15 mouse cellular contexts compared by ENCODE assay signal in the genomic region with DNA sequence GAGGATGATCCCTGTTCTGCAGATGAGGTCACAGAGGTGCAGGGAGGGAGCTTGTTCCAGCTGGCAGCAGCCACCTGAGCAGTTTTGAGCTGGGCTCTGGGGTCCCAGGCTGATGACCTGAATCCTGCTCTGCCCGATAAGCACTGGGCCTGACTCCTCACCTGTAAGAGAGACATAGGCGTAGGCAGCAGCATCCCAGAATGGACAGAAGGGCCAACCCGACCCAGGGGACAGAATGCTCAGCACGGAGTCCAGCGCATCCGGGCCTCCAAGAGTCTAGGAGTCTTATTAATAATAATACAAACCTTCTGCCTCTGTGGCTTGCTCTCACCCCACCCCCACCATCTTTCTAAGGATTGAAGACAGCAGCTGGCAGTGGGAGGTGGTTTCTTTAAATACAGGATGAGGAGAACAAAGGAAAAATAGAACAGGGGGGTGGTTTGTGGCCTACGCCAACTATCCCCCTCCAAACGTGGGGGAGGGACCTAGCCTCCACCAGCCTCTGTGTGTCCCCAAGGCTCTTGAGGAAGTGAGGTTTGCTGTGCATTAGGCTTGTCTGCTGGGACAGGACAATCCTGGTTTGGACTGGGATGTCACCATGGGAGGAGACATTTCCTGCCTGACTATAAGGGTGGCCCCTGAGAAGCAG. TPM values are rescaled to one million over a fixed set of nuclear protein-coding genes. Genes with fewer than 3 reads are reported as not detected.
DNase-seq lines count a peak whose midpoint lies in the region; ATAC-seq and TF ChIP-seq lines count a peak whose summit lies in the region.
"Had no signal": no experiment of that assay in that cellular context is flagged by ENCODE, and none has a peak within 500 bp of the region (broad histone marks: within the 10 kb centered on the region; RNA-seq: fewer than 3 reads in every experiment).

No protein-coding gene starts in this region.

- no peaks in the 10 kb centered on the region for H3K9me3 ChIP-seq in hindbrain, embryonic 12.5 days (replicated peaks)
- no peaks in the 10 kb centered on the region for H3K9me3 ChIP-seq in hindbrain, embryonic 14.5 days (ENCODE audit: control insufficient read depth, low read length)
- no peaks in the 10 kb centered on the region for H3K9me3 ChIP-seq in midbrain, embryonic 10.5 days (replicated peaks)
- no peaks in the 10 kb centered on the region for H3K9me3 ChIP-seq in midbrain, postnatal 0 days (ENCODE audit: low read length)
- H3K9me3 ChIP-seq in embryonic facial prominence, embryonic 13.5 days: no peaks in the 10 kb centered on the region
- no peaks in the 10 kb centered on the region for H3K9me3 ChIP-seq in midbrain, embryonic 14.5 days (ENCODE audit: control insufficient read depth, low read length)
- H3K9me3 ChIP-seq: liver, embryonic 13.5 days; neural tube, embryonic 12.5 days had no signal

- H3K36me3 ChIP-seq in hindbrain, embryonic 12.5 days: peaks cover 6% of the 10 kb centered on the region; the same call in 1 of the 2 replicates
- peaks cover 8% of the 10 kb centered on the region; the same call in 1 of the 2 replicates for H3K36me3 ChIP-seq in hindbrain, embryonic 14.5 days (replicated peaks; ENCODE audit: control insufficient read depth, insufficient read depth)
- peaks cover 4% of the 10 kb centered on the region; the same call in 1 of the 2 replicates for H3K36me3 ChIP-seq in midbrain, embryonic 10.5 days
- H3K36me3 ChIP-seq in midbrain, postnatal 0 days (ENCODE audit: insufficient read depth, low read length): peaks cover 6% of the 10 kb centered on the region; the same call in 1 of the 2 replicates
- H3K36me3 ChIP-seq in embryonic facial prominence, embryonic 13.5 days: peaks cover 5% of the 10 kb centered on the region
- H3K36me3 ChIP-seq in midbrain, embryonic 14.5 days (ENCODE audit: control insufficient read depth, insufficient read depth, low read length): peaks cover 1% of the 10 kb centered on the region; the same call in 1 of the 2 replicates
- H3K36me3 ChIP-seq: liver, embryonic 13.5 days; neural tube, embryonic 12.5 days had no signal

- WGBS in hindbrain, embryonic 12.5 days: 69% methylated on average over 8 of the region's 8 CpGs
- 54% methylated on average over 8 of the region's 8 CpGs for WGBS in hindbrain, embryonic 14.5 days
- WGBS in midbrain, embryonic 10.5 days: 84% methylated on average over 8 of the region's 8 CpGs
- WGBS in midbrain, postnatal 0 days: 52% methylated on average over 8 of the region's 8 CpGs
- WGBS in embryonic facial prominence, embryonic 13.5 days: 51% methylated on average over 8 of the region's 8 CpGs
- 61% methylated on average over 8 of the region's 8 CpGs for WGBS in midbrain, embryonic 14.5 days

- peaks cover 11% of the 10 kb centered on the region for H3K4me1 ChIP-seq in hindbrain, embryonic 12.5 days
- no peaks in the 10 kb centered on the region for H3K4me1 ChIP-seq in hindbrain, embryonic 14.5 days (replicated peaks; ENCODE audit: control insufficient read depth, insufficient read depth, low read length)
- peaks cover 21% of the 10 kb centered on the region for H3K4me1 ChIP-seq in midbrain, embryonic 10.5 days
- H3K4me1 ChIP-seq in midbrain, postnatal 0 days (ENCODE audit: insufficient read depth, low read length): no peaks in the 10 kb centered on the region
- H3K4me1 ChIP-seq in embryonic facial prominence, embryonic 13.5 days: peaks cover 12% of the 10 kb centered on the region
- peaks cover 6% of the 10 kb centered on the region; the same call in 1 of the 2 replicates for H3K4me1 ChIP-seq in midbrain, embryonic 14.5 days (ENCODE audit: control insufficient read depth, insufficient read depth, low read length)

- no peak for DNase-seq in hindbrain, embryonic 14.5 days (ENCODE audit: low spot score)
- no peak for DNase-seq in midbrain, embryonic 10.5 days (ENCODE audit: low spot score)
- no peak for DNase-seq in midbrain, postnatal 0 days (ENCODE audit: low spot score)
- DNase-seq in midbrain, embryonic 14.5 days: no peak
- DNase-seq in testis, postnatal 10 days (ENCODE audit: low spot score): no peak
- DNase-seq in cerebellum, postnatal 36 days: no peak
- DNase-seq: embryo, embryonic 11 days; kidney, postnatal 36 days; liver, embryonic 13.5 days; spleen, adult 18-20 months; thymus, adult 18-20 months had no signal

- no peaks in the 10 kb centered on the region for H3K27me3 ChIP-seq in hindbrain, embryonic 12.5 days
- no peaks in the 10 kb centered on the region for H3K27me3 ChIP-seq in hindbrain, embryonic 14.5 days (ENCODE audit: control insufficient read depth, insufficient read depth, low read length)
- no peaks in the 10 kb centered on the region for H3K27me3 ChIP-seq in midbrain, embryonic 10.5 days (ENCODE audit: low read depth, poor library complexity, severe bottlenecking)
- no peaks in the 10 kb centered on the region for H3K27me3 ChIP-seq in midbrain, postnatal 0 days (ENCODE audit: insufficient read depth, low read length)
- H3K27me3 ChIP-seq in embryonic facial prominence, embryonic 13.5 days: no peaks in the 10 kb centered on the region
- H3K27me3 ChIP-seq in midbrain, embryonic 14.5 days (ENCODE audit: control insufficient read depth, insufficient read depth, low read length): no peaks in the 10 kb centered on the region
- H3K27me3 ChIP-seq: liver, embryonic 13.5 days; neural tube, embryonic 12.5 days had no signal

- H3K9ac ChIP-seq in hindbrain, embryonic 12.5 days: peak overlapping the region; percentile 23; the same call in 1 of the 2 replicates
- no peak overlapping the region for H3K9ac ChIP-seq in hindbrain, embryonic 14.5 days
- no peak overlapping the region for H3K9ac ChIP-seq in midbrain, postnatal 0 days (replicated peaks; ENCODE audit: low read length, poor library complexity, severe bottlenecking)
- peak overlapping the region; percentile 49; the same call in 1 of the 2 replicates for H3K9ac ChIP-seq in embryonic facial prominence, embryonic 13.5 days
- H3K9ac ChIP-seq in midbrain, embryonic 14.5 days (replicated peaks; ENCODE audit: low read length): no peak overlapping the region
- H3K9ac ChIP-seq: liver, embryonic 13.5 days; neural tube, embryonic 12.5 days had no signal

- ATAC-seq in hindbrain, embryonic 12.5 days (ENCODE audit: low FRiP score): no peak
- no peak for ATAC-seq in hindbrain, embryonic 14.5 days (ENCODE audit: low FRiP score)
- no peak for ATAC-seq in midbrain, postnatal 0 days (ENCODE audit: low FRiP score)
- no peak for ATAC-seq in embryonic facial prominence, embryonic 13.5 days (ENCODE audit: insufficient number of reproducible peaks, insufficient read depth, low FRiP score, low TSS enrichment, low read depth)
- no peak for ATAC-seq in midbrain, embryonic 14.5 days (ENCODE audit: low FRiP score, low TSS enrichment)
- ATAC-seq: inflammation-experienced regulatory T-cells, adult 6 months had no signal

- peak overlapping the region; percentile 44; the same call in 1 of the 2 replicates for H3K27ac ChIP-seq in hindbrain, embryonic 12.5 days
- no peak overlapping the region for H3K27ac ChIP-seq in hindbrain, embryonic 14.5 days
- H3K27ac ChIP-seq in midbrain, embryonic 10.5 days (replicated peaks): peak overlapping the region; percentile 57; the same call in 1 of the 2 replicates
- no peak overlapping the region for H3K27ac ChIP-seq in midbrain, postnatal 0 days (ENCODE audit: low read depth, low read length)
- H3K27ac ChIP-seq in embryonic facial prominence, embryonic 13.5 days: peak overlapping the region; percentile 51
- H3K27ac ChIP-seq in midbrain, embryonic 14.5 days (replicated peaks; ENCODE audit: low read depth, low read length): peak overlapping the region; percentile 37; the same call in 1 of the 2 replicates
- H3K27ac ChIP-seq: liver, embryonic 13.5 days; neural tube, embryonic 12.5 days had no signal

- TF ChIP-seq CTCF in midbrain, postnatal 0 days (IDR thresholded peaks at IDR 0.05): no peak

- H3K4me2 ChIP-seq in hindbrain, embryonic 12.5 days (replicated peaks): no peak overlapping the region
- H3K4me2 ChIP-seq in hindbrain, embryonic 14.5 days (replicated peaks): no peak overlapping the region
- H3K4me2 ChIP-seq in midbrain, postnatal 0 days (ENCODE audit: low read depth, low read length, poor library complexity, severe bottlenecking): no peak overlapping the region
- no peak overlapping the region for H3K4me2 ChIP-seq in embryonic facial prominence, embryonic 13.5 days
- H3K4me2 ChIP-seq in midbrain, embryonic 14.5 days (ENCODE audit: low read length): no peak overlapping the region
- H3K4me2 ChIP-seq: liver, embryonic 13.5 days; neural tube, embryonic 12.5 days had no signal

- H3K4me3 ChIP-seq in hindbrain, embryonic 12.5 days: no peak overlapping the region
- H3K4me3 ChIP-seq in hindbrain, embryonic 14.5 days (replicated peaks; ENCODE audit: low read length): no peak overlapping the region
- H3K4me3 ChIP-seq in midbrain, embryonic 10.5 days: no peak overlapping the region
- H3K4me3 ChIP-seq in midbrain, postnatal 0 days (ENCODE audit: low read depth, low read length): no peak overlapping the region
- no peak overlapping the region for H3K4me3 ChIP-seq in embryonic facial prominence, embryonic 13.5 days
- no peak overlapping the region for H3K4me3 ChIP-seq in midbrain, embryonic 14.5 days (replicated peaks; ENCODE audit: low read depth, low read length)
- H3K4me3 ChIP-seq: liver, embryonic 13.5 days; neural tube, embryonic 12.5 days had no signal

RNA-seq across cellular contexts. Expression of a gene that starts 13.8 kb away (rescaled TPM):
- 8.0 and 8.2 TPM in 2 replicates for polyA plus RNA-seq in hindbrain, embryonic 12.5 days (2016; fragmentation: Nextera tagmentation; extraction: Ambion mirVana)
- polyA plus RNA-seq in hindbrain, embryonic 14.5 days (2014; fragmentation: Nextera tagmentation; extraction: Ambion mirVana): 5.9 and 6.7 TPM in 2 replicates
- polyA plus RNA-seq in midbrain, embryonic 10.5 days (2016; fragmentation: Nextera tagmentation; extraction: Ambion mirVana): 2.2 and 3.9 TPM in 2 replicates
- total RNA-seq in midbrain, postnatal 0 days (2014; rRNA removed): 32.3 and 33.7 TPM in 2 replicates
- polyA plus RNA-seq in midbrain, postnatal 0 days (2015; fragmentation: Nextera tagmentation; extraction: Ambion mirVana): 2.8 and 3.1 TPM in 2 replicates
- 7.3 and 8.0 TPM in 2 replicates for polyA plus RNA-seq in embryonic facial prominence, embryonic 13.5 days (2015; fragmentation: Nextera tagmentation; extraction: Ambion mirVana)
- 7.2 and 7.8 TPM in 2 replicates for polyA plus RNA-seq in midbrain, embryonic 14.5 days (2014; fragmentation: Nextera tagmentation; extraction: Ambion mirVana)

RNA-seq across cellular contexts. Expression of a gene that starts 21.5 kb away (rescaled TPM):
- 76.8 and 78.1 TPM in 2 replicates for polyA plus RNA-seq in hindbrain, embryonic 12.5 days (2016; fragmentation: Nextera tagmentation; extraction: Ambion mirVana)
- polyA plus RNA-seq in hindbrain, embryonic 14.5 days (2014; fragmentation: Nextera tagmentation; extraction: Ambion mirVana): 64.6 and 67.8 TPM in 2 replicates
- polyA plus RNA-seq in midbrain, embryonic 10.5 days (2016; fragmentation: Nextera tagmentation; extraction: Ambion mirVana): 63.9 and 81.5 TPM in 2 replicates
- total RNA-seq in midbrain, postnatal 0 days (2014; rRNA removed): 40.8 and 44.0 TPM in 2 replicates
- polyA plus RNA-seq in midbrain, postnatal 0 days (2015; fragmentation: Nextera tagmentation; extraction: Ambion mirVana): 55.9 and 59.7 TPM in 2 replicates
- 69.2 and 74.4 TPM in 2 replicates for polyA plus RNA-seq in embryonic facial prominence, embryonic 13.5 days (2015; fragmentation: Nextera tagmentation; extraction: Ambion mirVana)
- polyA plus RNA-seq in midbrain, embryonic 14.5 days (2014; fragmentation: Nextera tagmentation; extraction: Ambion mirVana): 77.8 and 83.8 TPM in 2 replicates

RNA-seq across cellular contexts. Expression of a gene that starts 48.5 kb away (rescaled TPM):
- polyA plus RNA-seq in hindbrain, embryonic 12.5 days (2016; fragmentation: Nextera tagmentation; extraction: Ambion mirVana): 13.1 TPM in 2 replicates
- 20.9 and 24.8 TPM in 2 replicates for polyA plus RNA-seq in hindbrain, embryonic 14.5 days (2014; fragmentation: Nextera tagmentation; extraction: Ambion mirVana)
- 2.2 and 3.4 TPM in 2 replicates for polyA plus RNA-seq in midbrain, embryonic 10.5 days (2016; fragmentation: Nextera tagmentation; extraction: Ambion mirVana)
- total RNA-seq in midbrain, postnatal 0 days (2014; rRNA removed): 254 and 288 TPM in 2 replicates
- polyA plus RNA-seq in midbrain, postnatal 0 days (2015; fragmentation: Nextera tagmentation; extraction: Ambion mirVana): 84.2 and 97.8 TPM in 2 replicates
- 4.7 and 5.4 TPM in 2 replicates for polyA plus RNA-seq in embryonic facial prominence, embryonic 13.5 days (2015; fragmentation: Nextera tagmentation; extraction: Ambion mirVana)
- 17.8 and 42.5 TPM in 2 replicates for polyA plus RNA-seq in midbrain, embryonic 14.5 days (2014; fragmentation: Nextera tagmentation; extraction: Ambion mirVana)

Comparison
In these comparisons a context has a peak if more than half of its experiments do, and no peak if none do; other contexts are left out.
1. H3K27ac ChIP-seq: peak in hindbrain, embryonic 12.5 days (single experiment), midbrain, embryonic 10.5 days (single experiment), embryonic facial prominence, embryonic 13.5 days (single experiment) and midbrain, embryonic 14.5 days (single experiment); none in hindbrain, embryonic 14.5 days (single experiment) and midbrain, postnatal 0 days (single experiment).
2. H3K9ac ChIP-seq: peak in hindbrain, embryonic 12.5 days (single experiment) and embryonic facial prominence, embryonic 13.5 days (single experiment); none in hindbrain, embryonic 14.5 days (single experiment), midbrain, postnatal 0 days (single experiment) and midbrain, embryonic 14.5 days (single experiment).